Mouse (Mus musculus) myocyte (in vitro differentiated cells): ENCODE data around the gene Xylt1. TPM values are rescaled to one million over a fixed set of nuclear protein-coding genes. Genes with fewer than 3 reads are reported as not detected.

Source experiments
- H3K27me3 ChIP-seq: one replicate; pipeline ENCODE4 v1.6.1; 2011; ENCODE audit not compliant: control insufficient read depth, insufficient read depth, insufficient read length
- H3K36me3 ChIP-seq: one replicate; pipeline ENCODE4 v1.6.1; 2011; ENCODE audit not compliant: control insufficient read depth, insufficient read depth
- H3K4me2 ChIP-seq: one replicate; pipeline ENCODE4 v1.6.1; 2011; ENCODE audit warnings: low read depth, control low read depth
- H3K4me3 ChIP-seq: one replicate; pipeline ENCODE4 v1.5.1; 2011; ENCODE audit warnings: mild to moderate bottlenecking, control low read depth, moderate library complexity
- H3K79me2 ChIP-seq: one replicate; pipeline ENCODE4 v1.6.1; 2011; ENCODE audit not compliant: control insufficient read depth, insufficient read depth
- H3ac ChIP-seq: one replicate; pipeline ENCODE4 v1.6.1; 2011; ENCODE audit not compliant: control insufficient read depth, insufficient read length
- CEBPB ChIP-seq: IDR thresholded peaks from 2 replicates; pipeline ENCODE4 v1.6.1; 2011; ENCODE audit warnings: mild to moderate bottlenecking, moderate library complexity; ENCODE audit not compliant: poor library complexity, insufficient read depth, severe bottlenecking
- E2F4 ChIP-seq: IDR thresholded peaks from one replicate; pipeline ENCODE4 v1.6.1; 2011; ENCODE audit warnings: mild to moderate bottlenecking, control low read depth, moderate library complexity; ENCODE audit not compliant: insufficient read depth
- MAX ChIP-seq: IDR thresholded peaks from one replicate; pipeline ENCODE4 v1.6.1; 2011; ENCODE audit warnings: low read depth, mild to moderate bottlenecking, control low read depth
- MYOD1 ChIP-seq, 3 experiments: IDR thresholded peaks; one replicate each; pipeline ENCODE4 v1.6.1; 2011; ENCODE audit warnings: control low read depth in 2 of 3, low read depth in 2 of 3, mild to moderate bottlenecking in 2 of 3, moderate library complexity in 1 of 3; ENCODE audit not compliant: insufficient read length in 2 of 3, control insufficient read depth in 1 of 3
- MYOG ChIP-seq, 3 experiments: IDR thresholded peaks; one replicate each; pipeline ENCODE4 v1.6.1; 2011; ENCODE audit warnings: control low read depth in 2 of 3, low read depth in 2 of 3, mild to moderate bottlenecking in 2 of 3; ENCODE audit not compliant: insufficient read length in 2 of 3, control insufficient read depth in 1 of 3, insufficient read depth in 1 of 3
- POLR2A ChIP-seq: IDR thresholded peaks from one replicate; pipeline ENCODE4 v1.6.1; 2011; ENCODE audit warnings: low read depth, mild to moderate bottlenecking, control low read depth, moderate library complexity; ENCODE audit not compliant: insufficient read length
- POLR2AphosphoS2 ChIP-seq: IDR thresholded peaks from one replicate; pipeline ENCODE4 v1.6.1; 2011; ENCODE audit warnings: low read depth, control low read depth; ENCODE audit not compliant: insufficient read length
- REST ChIP-seq: IDR thresholded peaks from one replicate; pipeline ENCODE4 v1.6.1; 2011; ENCODE audit warnings: mild to moderate bottlenecking, control low read depth, moderate library complexity; ENCODE audit not compliant: insufficient read depth, insufficient read length
- SRF ChIP-seq: IDR thresholded peaks from one replicate; pipeline ENCODE4 v1.6.1; 2011; ENCODE audit warnings: low read depth; ENCODE audit not compliant: control insufficient read depth, insufficient read length
- TCF12 ChIP-seq: IDR thresholded peaks from one replicate; pipeline ENCODE4 v1.6.1; 2011; ENCODE audit warnings: mild to moderate bottlenecking, control low read depth; ENCODE audit not compliant: poor library complexity, insufficient read depth, severe bottlenecking
- TCF3 ChIP-seq: IDR thresholded peaks from one replicate; pipeline ENCODE4 v1.6.1; 2011; ENCODE audit warnings: low read depth, control low read depth; ENCODE audit not compliant: insufficient read length
- USF1 ChIP-seq: IDR thresholded peaks from one replicate; pipeline ENCODE4 v1.6.1; 2011; ENCODE audit warnings: low read depth, mild to moderate bottlenecking, control low read depth, moderate library complexity
- polyA plus RNA-seq: library from polyadenylated mRNA; unstranded; fragments of >200 nt; fragmentation: generic; extraction: Trizol; gene quantifications from one replicate; pipeline ENCODE4 v1.2.1, GENCODE M21; 2012; ENCODE audit warnings: missing spikeins

The Xylt1 gene
- polyA plus RNA-seq, 1 experiment, result not detected

DNA sequence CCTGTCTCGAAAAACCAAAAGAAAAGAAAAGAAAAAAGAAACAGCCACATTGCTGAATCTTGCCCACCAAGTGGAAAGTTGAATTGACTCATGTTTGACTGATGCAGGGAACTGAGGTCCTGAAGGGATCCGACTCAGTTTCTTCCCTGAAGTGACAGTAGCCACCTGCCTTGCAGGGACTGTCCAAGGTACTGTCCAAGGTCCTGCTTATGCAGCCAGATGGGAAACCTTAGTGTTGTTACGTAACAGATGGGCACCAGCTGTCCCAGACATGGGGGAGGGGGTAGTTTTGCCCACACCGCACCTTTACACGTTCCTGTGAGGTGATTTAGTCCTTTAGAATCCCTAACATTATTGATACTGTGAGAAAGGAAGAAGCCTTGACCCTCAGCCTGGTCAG is 235.5 kb downstream of the Xylt1 start:
- Histone ChIP-seq H3K4me3 (no peak overlapping the region), H3ac (no peak overlapping the region), H3K27me3 (no peaks in the 10 kb centered on the region), H3K4me2 (no peak overlapping the region), H3K79me2 (no peaks in the 10 kb centered on the region), H3K36me3 (no peaks in the 10 kb centered on the region)
- no peak for TF ChIP-seq SRF
- TF ChIP-seq REST, result peak; percentile 44
- TF ChIP-seq MYOD1 (IDR thresholded peaks at IDR 0.05; ENCODE audit: control insufficient read depth in 1 of 3, insufficient read length in 2 of 3, low read depth in 2 of 3), result no peak
- TF ChIP-seq POLR2A, result no peak

GRCm38 (mm10) chr7:117618715-117619150 is 238.0 kb downstream of the Xylt1 start:
- Histone ChIP-seq H3K4me3 (no peak overlapping the region), H3K27me3 (no peaks in the 10 kb centered on the region), H3K36me3 (no peaks in the 10 kb centered on the region), H3K79me2 (no peaks in the 10 kb centered on the region), H3K4me2 (no peak overlapping the region), H3ac (no peak overlapping the region)
- no peak for TF ChIP-seq SRF
- no peak for TF ChIP-seq E2F4
- TF ChIP-seq TCF3, result no peak
- no peak for TF ChIP-seq MAX
- TF ChIP-seq POLR2A, result no peak
- no peak for TF ChIP-seq USF1
- no peak for TF ChIP-seq MYOD1 (IDR thresholded peaks at IDR 0.05; ENCODE audit: control insufficient read depth in 1 of 3, insufficient read length in 2 of 3, low read depth in 2 of 3)
- no peak for TF ChIP-seq POLR2AphosphoS2
- TF ChIP-seq REST, result no peak
- no peak for TF ChIP-seq MYOG (IDR thresholded peaks at IDR 0.05; ENCODE audit: control insufficient read depth in 1 of 3, insufficient read depth in 1 of 3, insufficient read length in 2 of 3, low read depth in 2 of 3)
- TF ChIP-seq CEBPB, result no peak
- TF ChIP-seq TCF12, result no peak

- no peak overlapping the region for H3K4me2 ChIP-seq
- no peaks in the 10 kb centered on the region for H3K79me2 ChIP-seq
- H3K4me3 ChIP-seq, result no peak overlapping the region
- no peak for TF ChIP-seq USF1
- no peak for TF ChIP-seq POLR2AphosphoS2
- no peak for TF ChIP-seq TCF3
- no peak for TF ChIP-seq SRF
- no peak for TF ChIP-seq MAX
- H3K27me3 ChIP-seq, result no peaks in the 10 kb centered on the region
- no peaks in the 10 kb centered on the region for H3K36me3 ChIP-seq
- H3ac ChIP-seq, result no peak overlapping the region
Observed at GRCm38 (mm10) chr7:117621566-117621965, 240.8 kb downstream of the Xylt1 start.

GRCm38 (mm10) chr7:117622769-117623168 is 242.0 kb downstream of the Xylt1 start:
- TF ChIP-seq TCF12 (no peak), TCF3 (no peak), SRF (no peak), USF1 (no peak), REST (no peak), MYOG (IDR thresholded peaks at IDR 0.05; ENCODE audit: control insufficient read depth in 1 of 3, insufficient read depth in 1 of 3, insufficient read length in 2 of 3, low read depth in 2 of 3) (no peak), POLR2AphosphoS2 (no peak), CEBPB (no peak), E2F4 (no peak)
- Histone ChIP-seq H3K79me2 (no peaks in the 10 kb centered on the region), H3K36me3 (no peaks in the 10 kb centered on the region), H3K4me3 (no peak overlapping the region), H3K27me3 (no peaks in the 10 kb centered on the region), H3ac (no peak overlapping the region), H3K4me2 (no peak overlapping the region)

GRCm38 (mm10) chr7:117628791-117629190 is 248.0 kb downstream of the Xylt1 start:
- Histone ChIP-seq H3K36me3 (no peaks in the 10 kb centered on the region), H3K4me3 (no peak overlapping the region), H3K4me2 (no peak overlapping the region), H3K27me3 (no peaks in the 10 kb centered on the region), H3K79me2 (no peaks in the 10 kb centered on the region), H3ac (no peak overlapping the region)
- no peak for TF ChIP-seq MYOG (IDR thresholded peaks at IDR 0.05; ENCODE audit: control insufficient read depth in 1 of 3, insufficient read depth in 1 of 3, insufficient read length in 2 of 3, low read depth in 2 of 3)
- TF ChIP-seq MAX, result no peak
- no peak for TF ChIP-seq CEBPB
- no peak for TF ChIP-seq POLR2A
- no peak for TF ChIP-seq SRF
- no peak for TF ChIP-seq REST
- no peak for TF ChIP-seq POLR2AphosphoS2
- no peak for TF ChIP-seq TCF12
- no peak for TF ChIP-seq E2F4
- no peak for TF ChIP-seq USF1
- no peak for TF ChIP-seq TCF3
- TF ChIP-seq MYOD1 (IDR thresholded peaks at IDR 0.05; ENCODE audit: control insufficient read depth in 1 of 3, insufficient read length in 2 of 3, low read depth in 2 of 3), result no peak
